Comparison of ENCODE assay signal across 15 mouse cellular contexts in genomic region chr6:56359126-56359525, GRCm38 (mm10).
DNase-seq lines count a peak whose midpoint lies in the region; ATAC-seq and TF ChIP-seq lines count a peak whose summit lies in the region.
"Had no signal": no experiment of that assay in that cellular context is flagged by ENCODE, and none has a peak within 500 bp of the region (broad histone marks: within the 10 kb centered on the region; RNA-seq: fewer than 3 reads in every experiment).

No protein-coding gene starts in this region.

- H3K9ac ChIP-seq in hindbrain, postnatal 0 days (replicated peaks; ENCODE audit: low read length), result no peak overlapping the region
- H3K9ac ChIP-seq: lung, embryonic 14.5 days had no signal

- peak overlapping the region; percentile 97 for H3K4me2 ChIP-seq in hindbrain, postnatal 0 days (ENCODE audit: low read depth, low read length)
- H3K4me2 ChIP-seq: lung, embryonic 14.5 days had no signal

- peaks cover 14% of the 10 kb centered on the region for H3K4me1 ChIP-seq in heart, embryonic 10.5 days
- peaks cover 3% of the 10 kb centered on the region; the same call in 1 of the 2 replicates for H3K4me1 ChIP-seq in hindbrain, postnatal 0 days (ENCODE audit: insufficient read depth, low read length)
- no peaks in the 10 kb centered on the region for H3K4me1 ChIP-seq in thymus, adult 2 months (replicated peaks; ENCODE audit: control insufficient read depth, insufficient read depth, low read length)

- no peaks in the 10 kb centered on the region for H3K27me3 ChIP-seq in heart, embryonic 10.5 days (ENCODE audit: insufficient read depth, poor library complexity, severe bottlenecking)
- H3K27me3 ChIP-seq in hindbrain, postnatal 0 days (ENCODE audit: insufficient read depth, low read length), result no peaks in the 10 kb centered on the region
- H3K27me3 ChIP-seq in thymus, adult 2 months (ENCODE audit: control insufficient read depth, insufficient read depth, low read length), result no peaks in the 10 kb centered on the region
- H3K27me3 ChIP-seq: CH12.LX had no signal

- WGBS in heart, embryonic 10.5 days, result 52% methylated on average over 3 of the region's 3 CpGs
- WGBS in hindbrain, postnatal 0 days, result 66% methylated on average over 3 of the region's 3 CpGs
- 78% methylated on average over 3 of the region's 3 CpGs for WGBS in thymus, adult 2 months

- no peak for TF ChIP-seq CTCF in hindbrain, postnatal 0 days (IDR thresholded peaks at IDR 0.05; ENCODE audit: low read depth)
- no peak for TF ChIP-seq CTCF in thymus, adult 2 months (IDR thresholded peaks at IDR 0.05; ENCODE audit: borderline replicate concordance, control insufficient read depth, extremely low read depth, insufficient read depth, low read length, poor library complexity)

- ATAC-seq in hindbrain, postnatal 0 days, result no peak
- ATAC-seq: forebrain, embryonic 16.5 days; inflammation-experienced regulatory T-cells, adult 6 months had no signal

- no peak overlapping the region for H3K4me3 ChIP-seq in heart, embryonic 10.5 days
- peak overlapping the region; percentile 55 for H3K4me3 ChIP-seq in hindbrain, postnatal 0 days (ENCODE audit: low read length)
- H3K4me3 ChIP-seq in thymus, adult 2 months (ENCODE audit: control insufficient read depth, insufficient read depth, low read length), result no peak overlapping the region
- H3K4me3 ChIP-seq: layer of hippocampus, adult 2 months had no signal

- H3K27ac ChIP-seq in heart, embryonic 10.5 days, result no peak overlapping the region
- no peak overlapping the region for H3K27ac ChIP-seq in hindbrain, postnatal 0 days
- H3K27ac ChIP-seq in thymus, adult 2 months (ENCODE audit: control insufficient read depth, insufficient read depth, low read length), result no peak overlapping the region
- H3K27ac ChIP-seq: layer of hippocampus, adult 2 months had no signal

- TF ChIP-seq POLR2A in thymus, adult 2 months (IDR thresholded peaks at IDR 0.05; ENCODE audit: control insufficient read depth, extremely low read depth, insufficient read depth, low read length, poor library complexity), result no peak

- DNase-seq in heart, adult 8-10 months (ENCODE audit: low spot score), result peak; percentile 46
- no peak for DNase-seq in heart, embryonic 10.5 days (ENCODE audit: low spot score)
- DNase-seq in cerebellum, adult 9-10 months, result peak; percentile 71
- peak; percentile 56 to 65 for DNase-seq in cerebellum, postnatal 25 days
- DNase-seq in hindbrain, postnatal 0 days (ENCODE audit: low spot score), result no peak
- no peak for DNase-seq in thymus, adult 2 months
- no peak for DNase-seq in left cerebral cortex, adult 8-10 months (ENCODE audit: low spot score in 2 of 2)
- DNase-seq: gastrocnemius, postnatal 36 days; liver; lung, embryonic 14.5 days; right cerebral cortex, postnatal 25 days had no signal

- no peaks in the 10 kb centered on the region for H3K36me3 ChIP-seq in heart, embryonic 10.5 days
- H3K36me3 ChIP-seq in hindbrain, postnatal 0 days (ENCODE audit: insufficient read depth, low read length), result no peaks in the 10 kb centered on the region
- H3K36me3 ChIP-seq in thymus, adult 2 months (ENCODE audit: control insufficient read depth, insufficient read depth, low read length), result no peaks in the 10 kb centered on the region

- H3K9me3 ChIP-seq in heart, embryonic 10.5 days, result no peaks in the 10 kb centered on the region
- no peaks in the 10 kb centered on the region for H3K9me3 ChIP-seq in hindbrain, postnatal 0 days (ENCODE audit: low read length)

Comparison
In these comparisons a context has a peak if more than half of its experiments do, and no peak if none do; other contexts are left out.
1. DNase-seq: peak in heart, adult 8-10 months (single experiment), cerebellum, adult 9-10 months (single experiment) and cerebellum, postnatal 25 days (2 of 2); none in heart, embryonic 10.5 days (single experiment), hindbrain, postnatal 0 days (single experiment), thymus, adult 2 months (single experiment) and left cerebral cortex, adult 8-10 months (0 of 2).